Mouse (Mus musculus) right cerebral cortex, postnatal 14 days (tissue): ENCODE results near the gene Mkln1.

Experiments
- DNase-seq: peaks from one replicate; pipeline ENCODE4 v3.0.0; 2022

Mkln1 gene

DNA sequence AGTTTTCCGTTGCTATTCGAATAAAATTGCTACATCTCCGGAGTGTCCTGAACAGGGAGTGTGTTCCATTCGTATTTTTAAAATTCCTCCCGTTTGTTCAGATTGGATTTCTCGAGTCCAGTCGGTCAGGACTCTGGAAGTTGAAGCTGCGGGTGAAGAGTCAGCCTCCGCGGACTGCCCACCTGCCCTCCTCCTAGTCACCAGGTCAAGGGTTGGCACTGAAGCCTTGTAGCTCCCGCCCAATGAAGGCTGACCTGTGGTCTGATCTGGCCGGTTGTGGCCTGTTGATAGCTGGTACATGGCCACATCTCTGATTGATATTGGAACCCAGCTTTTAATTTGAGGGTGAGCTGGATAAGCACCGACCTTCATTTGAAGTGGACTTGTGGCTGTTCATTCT lies 1.0 kb downstream of the Mkln1 start:
- no peak for DNase-seq

DNA sequence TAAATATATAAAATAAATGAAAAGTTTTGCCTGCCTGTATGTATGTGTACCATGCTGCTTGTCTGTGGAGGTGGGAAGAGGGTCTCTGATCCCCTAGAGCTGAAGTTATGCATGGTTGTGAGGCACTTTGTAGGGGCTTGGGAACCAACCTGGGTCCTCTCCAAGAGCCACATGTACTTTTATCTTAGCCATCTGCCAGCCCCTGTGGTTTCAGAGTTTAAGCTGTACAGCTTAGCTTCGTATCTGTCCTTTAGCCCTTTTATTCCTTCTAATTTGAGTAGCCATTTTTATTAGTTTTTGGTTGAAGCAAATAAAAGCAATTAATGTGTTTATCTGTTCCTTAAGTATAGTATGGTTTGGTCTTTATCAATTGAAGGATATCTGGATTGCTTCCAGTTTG lies 12.5 kb downstream of the Mkln1 start:
- DNase-seq: no peak

- no peak for DNase-seq
Measured at GRCm38 (mm10) chr6:31412487-31412886, 14.0 kb downstream of the Mkln1 start.

GRCm38 (mm10) chr6:31413556-31413955 lies 15.0 kb downstream of the Mkln1 start:
- DNase-seq: no peak

GRCm38 (mm10) chr6:31414303-31414702 lies 15.8 kb downstream of the Mkln1 start:
- DNase-seq: no peak

GRCm38 (mm10) chr6:31425428-31425827 lies 26.9 kb downstream of the Mkln1 start:
- no peak for DNase-seq

GRCm38 (mm10) chr6:31437264-31437663 lies 38.7 kb downstream of the Mkln1 start:
- DNase-seq: no peak

DNA sequence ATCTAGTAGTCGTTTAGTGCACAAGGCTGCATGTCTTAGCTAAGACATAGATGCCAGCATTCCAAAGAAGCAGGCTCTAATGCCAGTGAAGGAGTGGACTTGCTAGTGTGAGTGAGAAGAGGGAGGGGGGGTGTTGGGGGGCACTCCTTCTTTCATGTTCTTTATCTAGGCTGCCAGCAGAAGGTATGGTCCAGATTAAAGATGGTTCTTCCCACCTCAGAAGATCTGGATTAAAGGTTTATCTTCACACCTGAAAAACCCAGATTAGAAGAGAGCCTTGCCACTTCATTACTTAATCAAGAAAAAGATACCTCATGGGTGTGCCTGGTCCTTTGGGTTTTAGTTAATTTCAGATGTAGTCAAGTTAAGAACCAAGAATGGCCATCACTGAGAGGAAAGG lies 46.7 kb downstream of the Mkln1 start:
- no peak for DNase-seq

GRCm38 (mm10) chr6:31453735-31454134 lies 55.2 kb downstream of the Mkln1 start:
- no peak for DNase-seq

- DNase-seq: no peak
Measured at GRCm38 (mm10) chr6:31455376-31455775, 56.8 kb downstream of the Mkln1 start.

GRCm38 (mm10) chr6:31456988-31457387 lies 58.5 kb downstream of the Mkln1 start:
- DNase-seq: no peak

DNA sequence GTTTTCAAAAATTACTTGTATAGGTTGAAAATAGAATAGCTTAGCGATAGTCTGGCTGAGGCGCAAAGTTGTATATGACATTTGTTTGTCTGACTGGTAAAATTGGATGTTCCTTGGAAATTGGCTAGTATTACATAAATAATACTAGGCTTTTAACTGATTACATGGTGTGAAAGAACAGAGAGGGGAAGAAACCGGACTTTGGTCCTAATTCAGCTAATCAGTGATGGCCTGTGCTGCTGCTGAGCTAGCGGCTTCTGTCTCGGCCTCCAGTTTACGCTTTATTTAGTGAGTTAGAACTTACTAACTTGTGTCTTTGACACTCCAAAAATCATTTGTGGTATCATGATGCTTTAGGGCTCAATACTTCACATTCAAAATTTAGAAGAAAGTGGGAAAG lies 70.9 kb downstream of the Mkln1 start:
- DNase-seq: no peak

DNA sequence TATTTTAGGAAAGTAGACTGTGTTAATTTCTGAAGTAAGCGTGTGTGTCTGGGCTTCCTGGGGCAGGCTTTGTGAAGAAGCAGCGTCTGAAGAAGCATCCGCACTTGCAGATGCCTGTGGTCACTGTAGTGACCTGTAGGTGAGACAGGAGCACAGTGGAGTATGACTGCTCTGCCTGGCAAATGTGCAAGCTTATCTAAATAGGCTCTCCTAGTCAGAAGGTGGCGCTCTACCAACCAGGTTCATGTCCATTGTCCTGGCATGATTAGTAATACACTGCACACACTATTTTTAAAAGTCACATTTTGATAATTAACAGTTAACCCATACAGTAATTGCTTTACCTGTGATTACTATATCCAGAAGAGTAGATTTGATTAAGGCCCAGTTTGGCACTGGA lies 79.7 kb downstream of the Mkln1 start:
- DNase-seq: no peak

GRCm38 (mm10) chr6:31480008-31480407 lies 81.5 kb downstream of the Mkln1 start:
- no peak for DNase-seq

DNA sequence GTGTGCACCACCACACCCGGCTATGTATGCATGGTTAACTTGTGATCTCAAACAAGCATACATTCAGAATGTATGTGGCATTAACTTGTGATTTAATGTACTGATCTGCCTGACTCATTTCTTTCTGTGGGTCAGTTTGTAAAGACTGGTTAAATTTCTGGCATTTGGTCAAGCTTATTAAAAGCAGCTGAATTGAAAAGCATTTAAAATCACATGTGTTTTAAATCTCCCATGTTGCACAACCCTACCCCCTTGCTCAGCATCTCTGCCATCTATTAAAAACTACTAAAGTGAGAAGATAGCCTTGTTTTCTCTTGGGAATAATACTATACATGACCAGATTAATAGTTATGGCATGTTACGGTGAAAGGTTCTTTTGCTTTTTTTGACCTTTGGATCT lies 88.1 kb downstream of the Mkln1 start:
- DNase-seq: no peak

DNA sequence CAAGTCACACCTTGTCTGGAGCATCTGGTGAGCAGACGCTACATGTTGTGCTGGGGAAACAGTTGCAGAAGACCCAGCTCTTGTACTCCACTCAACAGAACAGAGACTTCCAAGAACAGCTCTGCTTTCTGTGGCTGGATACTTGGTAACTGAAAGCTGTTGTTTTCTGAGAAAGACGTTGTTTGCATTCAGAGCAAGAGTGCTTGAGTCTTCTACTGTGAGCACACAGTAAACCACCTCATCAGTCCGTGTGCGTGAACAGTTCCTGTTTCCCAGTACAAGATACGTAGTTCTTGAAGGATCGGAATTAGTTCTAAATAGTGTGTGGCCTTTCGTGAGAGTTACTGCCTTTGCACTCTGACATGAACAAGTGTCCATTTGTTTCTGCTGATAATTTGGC lies 91.4 kb downstream of the Mkln1 start:
- DNase-seq: no peak

GRCm38 (mm10) chr6:31495122-31495731 lies 96.7 kb downstream of the Mkln1 start:
- DNase-seq: no peak

- DNase-seq: no peak
Measured at GRCm38 (mm10) chr6:31496227-31496626, 97.7 kb downstream of the Mkln1 start.

DNA sequence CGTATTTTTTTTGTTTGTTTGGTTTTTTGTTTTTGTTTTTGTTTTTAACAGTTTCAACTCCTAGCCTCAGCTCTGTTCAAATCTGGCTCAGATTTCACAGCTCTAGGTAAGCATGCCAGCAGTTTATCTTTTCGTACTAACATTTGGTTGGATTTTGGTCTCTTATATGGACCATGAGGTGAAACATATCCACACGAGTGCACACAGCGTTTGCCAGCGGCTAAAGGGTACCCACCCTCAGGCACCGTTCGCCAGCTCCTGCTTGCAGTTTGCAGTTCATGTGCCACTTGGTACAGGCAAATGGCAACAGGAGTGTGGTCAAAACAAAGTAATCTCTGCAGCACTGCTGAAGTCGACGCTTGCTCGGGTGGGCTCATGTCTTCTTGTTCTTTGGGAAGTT lies 101.3 kb downstream of the Mkln1 start:
- DNase-seq: no peak

DNA sequence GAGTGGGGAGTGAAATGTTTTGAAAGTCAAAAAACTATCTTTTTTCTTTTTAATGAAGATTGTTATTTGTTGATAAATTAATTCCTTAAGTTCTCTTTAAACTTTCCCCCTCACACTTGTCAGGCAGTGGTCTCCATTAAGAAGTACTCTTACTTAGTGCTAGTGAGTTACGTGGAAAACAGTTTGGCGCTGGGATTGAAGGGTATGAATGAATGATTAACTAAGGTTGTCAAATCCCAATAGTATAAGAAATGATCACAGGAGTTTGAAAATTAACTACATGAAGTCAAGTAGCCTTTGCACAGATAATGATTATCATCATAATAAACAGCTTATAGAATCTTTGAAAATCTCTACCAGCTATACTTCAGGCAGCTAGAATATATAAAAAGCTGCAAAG lies 101.7 kb downstream of the Mkln1 start:
- no peak for DNase-seq

DNA sequence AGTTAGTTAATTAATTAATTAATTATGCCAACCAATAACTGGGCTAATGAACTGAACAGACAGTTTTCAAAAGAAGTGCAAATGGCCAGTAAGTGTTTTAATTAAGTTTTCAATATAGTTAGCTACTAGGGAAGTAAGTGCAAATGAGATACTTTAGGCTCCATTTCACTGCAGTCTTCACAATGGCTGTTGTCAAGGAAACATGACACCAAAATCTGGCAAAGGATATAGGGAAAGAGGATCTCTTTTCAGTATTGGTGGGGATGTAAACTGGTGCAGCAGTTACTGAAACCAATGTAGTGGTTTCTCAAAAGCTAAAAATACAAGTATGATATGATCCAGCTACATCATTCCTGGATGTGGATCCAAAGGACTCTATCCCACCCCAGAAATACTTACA lies 102.2 kb downstream of the Mkln1 start:
- no peak for DNase-seq

DNA sequence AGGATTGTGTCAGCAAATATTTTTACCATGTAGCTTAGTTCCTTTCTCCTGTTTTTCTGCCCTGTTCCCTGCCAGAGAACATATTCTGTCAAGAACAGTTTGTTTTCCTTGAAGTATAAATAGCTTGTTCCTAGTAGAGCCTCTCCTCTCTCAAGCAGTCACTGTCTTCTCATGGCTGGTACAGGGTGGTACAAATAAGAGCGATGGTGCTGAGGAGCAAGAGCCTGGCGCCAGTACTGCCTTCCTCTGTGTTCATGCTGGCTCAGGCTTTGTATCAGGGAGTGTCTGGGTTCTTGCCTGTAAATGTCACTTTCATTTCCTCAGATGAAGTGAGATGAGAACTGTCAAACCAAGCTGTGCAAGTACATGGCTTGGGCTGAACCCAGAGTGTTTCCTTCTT lies 104.1 kb downstream of the Mkln1 start:
- no peak for DNase-seq

DNA sequence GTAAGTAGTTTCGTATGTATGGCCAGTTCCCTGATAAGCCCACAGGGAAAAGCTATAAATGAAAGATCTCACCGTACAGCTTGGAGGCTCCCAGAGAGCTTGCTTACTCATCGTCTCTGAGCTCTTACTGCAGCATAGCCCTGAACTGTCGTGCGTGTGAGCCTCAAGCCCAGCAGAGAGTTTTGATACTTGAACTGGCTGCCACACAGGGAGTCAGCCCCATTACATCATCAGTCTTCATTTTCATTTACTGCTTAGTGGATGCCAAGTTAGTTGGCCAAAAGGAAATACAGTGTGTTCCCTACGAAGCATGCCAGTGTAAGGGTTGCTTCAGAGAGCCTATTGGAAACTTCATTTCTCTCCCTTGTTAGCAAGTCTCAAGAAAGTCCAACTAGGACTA lies 115.2 kb downstream of the Mkln1 start:
- DNase-seq: no peak

DNA sequence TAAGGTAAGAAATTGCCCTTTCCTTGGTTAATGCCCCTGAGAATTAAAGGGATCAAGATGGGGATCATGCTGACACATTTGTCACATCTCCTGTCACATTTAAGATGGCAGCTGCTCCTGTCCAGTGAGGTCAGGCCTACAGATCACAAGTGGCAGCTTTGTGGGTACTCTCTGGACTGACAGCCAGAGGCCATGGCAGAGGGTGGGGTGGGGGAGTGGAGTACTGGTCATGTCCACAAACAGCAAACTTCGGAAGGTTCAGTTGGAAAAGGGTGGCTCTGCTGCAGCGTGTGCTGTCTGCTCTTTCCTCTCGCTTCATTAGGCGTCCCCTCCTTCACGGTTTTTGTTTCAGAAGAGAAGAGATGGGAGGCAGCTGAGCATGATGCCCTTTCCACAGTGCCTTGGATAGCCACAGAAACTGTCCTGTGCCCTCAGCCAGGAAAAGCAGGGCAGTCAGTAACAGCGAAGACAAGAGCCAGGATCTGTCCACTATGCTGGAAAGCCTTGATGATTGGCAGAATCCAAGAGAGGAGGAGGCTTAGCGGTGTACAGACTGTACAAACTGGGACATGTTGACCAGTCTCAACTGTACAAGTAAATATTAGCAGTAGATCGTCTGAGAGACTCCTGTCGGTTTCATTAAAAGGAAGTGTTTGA lies 119.3 kb downstream of the Mkln1 start:
- DNase-seq: no peak

DNA sequence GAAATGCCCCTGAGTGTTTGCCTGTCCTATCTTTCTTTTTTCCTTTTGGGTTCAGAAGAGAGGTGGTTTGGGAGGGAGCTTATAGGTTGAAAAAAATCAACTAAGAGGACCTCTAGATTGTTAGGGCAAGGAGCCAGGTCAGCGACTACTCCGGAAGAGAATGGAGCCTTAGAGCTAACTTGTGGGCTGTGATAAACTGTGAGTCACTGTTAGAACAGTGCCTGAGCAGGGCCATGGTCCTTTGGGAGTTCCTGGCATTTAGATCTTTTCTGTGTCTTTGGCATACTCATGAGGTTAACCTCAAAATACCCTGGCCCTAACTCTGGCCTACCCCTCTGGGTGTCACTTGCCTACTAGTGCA lies 119.8 kb downstream of the Mkln1 start:
- no peak for DNase-seq
